Mouse (Mus musculus) frontal cortex, postnatal 10 days (tissue): Measurements from ENCODE around the gene Loxl1.

Experiments
- DNase-seq, 2 experiments: peaks; one replicate each; pipeline ENCODE4 v3.0.0; 2022; ENCODE audit warnings: low spot score in 2 of 2, mixed read lengths in 1 of 2

Gene Loxl1

GRCm38 (mm10) chr9:58312196-58312943 is 616 bp downstream of the Loxl1 start:
- no peak for DNase-seq

DNA sequence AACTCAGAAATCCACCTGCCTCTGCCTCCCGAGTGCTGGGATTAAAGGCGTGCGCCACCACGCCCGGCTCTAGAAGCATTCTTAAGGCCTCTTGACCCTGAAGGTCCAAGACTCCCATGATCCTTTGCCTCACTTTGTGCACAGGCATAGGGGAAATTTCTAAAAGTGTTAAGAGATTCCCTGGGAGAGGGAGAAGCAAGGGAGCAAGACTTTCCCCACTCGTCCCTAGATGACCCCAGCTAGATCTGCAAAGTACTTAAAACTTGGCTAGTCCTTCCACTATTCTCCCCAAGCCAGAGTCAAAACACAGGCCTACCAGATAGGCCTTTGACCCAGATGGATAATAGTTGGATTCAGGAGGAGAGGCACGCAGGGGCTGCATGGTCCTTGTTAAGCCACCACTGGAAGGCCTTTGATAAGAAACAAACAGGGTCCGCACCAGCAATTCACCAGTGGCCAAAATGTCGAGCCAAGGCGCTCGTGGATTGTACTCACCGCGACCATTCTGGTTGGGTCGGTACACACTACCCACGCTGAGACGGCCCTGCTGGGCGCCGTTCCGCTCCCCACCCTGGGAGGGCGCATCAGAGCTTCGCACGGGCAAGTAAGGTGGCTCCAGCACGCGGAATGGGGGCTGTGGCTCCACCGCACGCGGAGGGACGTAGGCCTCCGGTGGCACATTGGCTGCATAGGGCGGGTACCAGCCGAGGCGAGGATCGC is 1.6 kb downstream of the Loxl1 start:
- no peak for DNase-seq

GRCm38 (mm10) chr9:58310043-58310660 is 2.8 kb downstream of the Loxl1 start:
- no peak for DNase-seq

GRCm38 (mm10) chr9:58308395-58308794 is 4.6 kb downstream of the Loxl1 start:
- DNase-seq: peak; percentile 32 to 53

GRCm38 (mm10) chr9:58305686-58306085 is 7.3 kb downstream of the Loxl1 start:
- no peak for DNase-seq

GRCm38 (mm10) chr9:58303599-58304271 is 9.3 kb downstream of the Loxl1 start:
- DNase-seq: no peak

DNA sequence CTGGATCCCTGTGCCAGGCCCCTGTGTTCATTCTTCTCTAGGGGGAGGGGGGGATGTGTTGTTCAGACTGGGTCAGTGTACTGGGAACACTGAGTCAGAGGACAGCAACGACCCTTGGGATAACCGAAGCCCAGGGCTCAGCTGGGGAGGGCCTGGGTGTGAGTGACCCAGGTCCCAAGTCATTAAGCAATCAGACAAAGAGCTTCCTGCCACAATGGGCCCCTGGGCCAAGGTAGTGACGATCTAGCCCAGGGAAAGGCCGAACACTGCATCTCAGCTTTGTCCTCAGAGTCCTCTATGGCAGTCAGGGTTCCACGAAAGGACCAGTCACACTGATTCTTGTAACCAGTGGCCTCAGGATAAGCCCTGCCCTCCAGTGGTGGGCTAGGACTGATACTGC is 9.9 kb downstream of the Loxl1 start:
- no peak for DNase-seq

DNA sequence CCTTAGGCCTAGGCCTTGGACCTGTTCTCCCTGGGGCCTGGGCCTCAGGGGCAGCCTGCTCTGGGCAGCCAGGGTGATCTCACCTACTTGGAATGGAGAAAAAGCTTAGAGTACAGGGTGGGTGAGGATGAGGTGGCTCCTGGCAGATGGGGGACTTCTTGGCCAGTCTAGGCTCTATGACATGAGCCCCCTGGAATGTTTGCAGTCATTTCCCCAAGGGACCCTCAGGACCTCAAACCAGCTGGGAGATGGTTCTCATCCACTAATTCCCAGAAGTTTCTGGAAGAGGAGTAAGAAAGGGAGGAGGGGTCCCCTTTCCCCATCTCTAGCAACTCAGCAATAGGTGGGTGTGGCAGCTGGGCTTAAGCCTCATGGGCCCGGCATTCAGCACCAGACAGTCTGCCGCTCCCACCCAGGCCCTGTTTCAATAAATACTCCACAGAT is 13.6 kb downstream of the Loxl1 start:
- DNase-seq: no peak

DNA sequence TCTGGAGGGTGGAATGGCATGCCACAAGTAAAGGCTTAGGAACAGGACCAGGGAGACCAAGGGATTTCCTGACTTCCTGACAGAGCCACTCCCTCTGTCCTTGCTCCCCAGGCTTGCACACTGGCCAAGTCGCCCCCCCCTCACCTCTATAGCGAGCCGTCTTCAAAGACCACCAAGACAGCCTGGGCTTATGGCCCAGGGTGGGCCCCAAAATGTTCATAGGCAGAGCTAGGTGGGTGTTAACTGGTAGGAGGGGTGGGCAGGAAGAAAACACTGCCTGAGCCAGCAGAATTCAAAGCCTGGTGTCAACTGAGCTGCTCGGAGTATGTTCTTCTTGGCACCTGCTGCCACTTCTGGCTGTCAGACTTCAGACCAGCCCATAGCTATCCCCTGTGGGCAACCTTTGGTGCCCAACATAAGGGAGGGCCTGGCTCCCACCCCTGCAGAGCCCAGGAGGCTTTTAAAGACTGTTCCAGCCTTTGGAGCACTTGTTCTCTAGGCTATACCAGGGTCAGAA is 15.0 kb downstream of the Loxl1 start:
- no peak for DNase-seq

DNA sequence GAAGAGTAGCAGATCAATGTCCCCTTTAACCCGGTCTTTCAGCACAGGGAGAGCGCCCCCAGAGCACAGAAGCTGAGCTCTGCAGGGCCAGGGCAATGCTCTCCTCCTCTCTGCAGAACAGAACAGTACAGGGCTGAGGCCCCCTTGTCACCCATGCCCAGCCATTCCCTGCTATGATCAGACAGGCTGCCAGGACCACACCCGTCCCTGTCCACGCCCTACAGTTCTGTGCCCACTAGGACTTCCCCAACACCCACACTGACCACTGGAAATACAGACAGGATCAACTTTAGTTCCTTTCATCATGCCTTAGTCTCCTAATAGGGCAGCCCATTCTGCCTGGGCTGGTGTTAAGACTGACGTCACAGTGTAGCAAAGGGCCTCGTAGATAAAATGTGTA is 15.9 kb downstream of the Loxl1 start:
- no peak for DNase-seq

GRCm38 (mm10) chr9:58295766-58296361 is 17.1 kb downstream of the Loxl1 start:
- no peak for DNase-seq

DNA sequence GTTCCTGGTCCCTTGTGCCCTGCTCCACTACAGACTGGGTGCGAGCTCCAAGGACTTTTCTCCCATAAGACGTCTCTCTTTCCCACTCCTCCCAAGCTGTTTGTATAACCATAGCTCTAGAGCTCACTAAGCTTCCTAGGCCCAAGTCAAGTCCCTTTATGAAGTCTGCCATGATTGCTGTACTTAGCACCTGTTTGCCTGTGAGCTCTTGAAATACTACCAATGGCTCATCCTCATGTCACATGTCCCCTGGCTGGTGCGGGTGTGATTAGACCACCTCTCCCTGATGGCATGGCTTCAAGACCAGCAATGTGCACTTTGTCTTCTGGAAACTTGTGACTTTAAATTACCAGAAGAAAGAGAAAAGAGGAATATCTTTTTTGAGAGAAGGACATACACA is 17.6 kb downstream of the Loxl1 start:
- DNase-seq: no peak

DNA sequence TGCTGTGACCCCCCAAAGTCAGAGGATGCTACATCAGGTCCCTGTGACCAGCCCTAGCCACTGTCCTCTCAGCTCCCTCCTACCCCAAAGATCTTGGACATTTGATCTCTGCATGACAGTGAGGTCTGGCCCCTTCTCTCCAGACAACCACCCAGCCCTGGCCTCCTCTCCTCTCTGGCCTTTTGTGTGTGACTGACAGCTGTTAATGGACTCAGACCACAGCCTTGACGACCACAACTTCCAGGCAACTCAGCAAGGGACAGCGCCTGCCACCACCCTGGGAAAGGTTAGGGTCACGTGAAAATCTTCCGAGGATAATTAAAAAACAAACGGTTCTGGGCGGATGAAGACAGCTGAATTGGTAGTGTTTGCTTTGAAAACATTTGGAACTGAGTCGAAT is 18.5 kb downstream of the Loxl1 start:
- DNase-seq: no peak

GRCm38 (mm10) chr9:58289901-58290300 is 23.1 kb downstream of the Loxl1 start:
- no peak for DNase-seq

DNA sequence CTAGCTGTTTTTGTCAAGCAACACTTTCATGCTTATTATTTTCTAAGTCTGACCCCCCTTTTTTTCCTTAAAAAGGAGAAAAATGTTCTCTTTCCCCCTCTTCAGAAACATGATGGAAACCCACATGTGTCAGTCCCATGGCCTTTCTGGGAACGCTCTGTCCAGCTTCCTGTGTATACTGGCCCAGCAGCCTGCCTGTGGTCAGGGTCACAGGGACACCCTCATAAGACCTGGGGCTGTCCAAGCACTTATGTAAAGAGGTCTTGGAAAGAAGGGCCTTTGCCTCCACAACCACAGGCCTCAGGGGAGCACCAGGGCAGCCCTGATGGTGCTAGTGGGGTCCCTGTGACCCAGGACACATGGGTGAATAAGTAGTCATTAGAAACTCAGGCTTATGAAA is 23.9 kb downstream of the Loxl1 start:
- no peak for DNase-seq

GRCm38 (mm10) chr9:58283431-58283830 is 29.6 kb downstream of the Loxl1 start:
- no peak for DNase-seq

- DNase-seq: no peak
These were observed 31.4 kb downstream of the Loxl1 start for GRCm38 (mm10) chr9:58281597-58281996.

GRCm38 (mm10) chr9:58280259-58281109 is 32.5 kb downstream of the Loxl1 start:
- peak; percentile 41 to 42 for DNase-seq

GRCm38 (mm10) chr9:58279780-58280179 is 33.2 kb downstream of the Loxl1 start:
- no peak for DNase-seq

DNA sequence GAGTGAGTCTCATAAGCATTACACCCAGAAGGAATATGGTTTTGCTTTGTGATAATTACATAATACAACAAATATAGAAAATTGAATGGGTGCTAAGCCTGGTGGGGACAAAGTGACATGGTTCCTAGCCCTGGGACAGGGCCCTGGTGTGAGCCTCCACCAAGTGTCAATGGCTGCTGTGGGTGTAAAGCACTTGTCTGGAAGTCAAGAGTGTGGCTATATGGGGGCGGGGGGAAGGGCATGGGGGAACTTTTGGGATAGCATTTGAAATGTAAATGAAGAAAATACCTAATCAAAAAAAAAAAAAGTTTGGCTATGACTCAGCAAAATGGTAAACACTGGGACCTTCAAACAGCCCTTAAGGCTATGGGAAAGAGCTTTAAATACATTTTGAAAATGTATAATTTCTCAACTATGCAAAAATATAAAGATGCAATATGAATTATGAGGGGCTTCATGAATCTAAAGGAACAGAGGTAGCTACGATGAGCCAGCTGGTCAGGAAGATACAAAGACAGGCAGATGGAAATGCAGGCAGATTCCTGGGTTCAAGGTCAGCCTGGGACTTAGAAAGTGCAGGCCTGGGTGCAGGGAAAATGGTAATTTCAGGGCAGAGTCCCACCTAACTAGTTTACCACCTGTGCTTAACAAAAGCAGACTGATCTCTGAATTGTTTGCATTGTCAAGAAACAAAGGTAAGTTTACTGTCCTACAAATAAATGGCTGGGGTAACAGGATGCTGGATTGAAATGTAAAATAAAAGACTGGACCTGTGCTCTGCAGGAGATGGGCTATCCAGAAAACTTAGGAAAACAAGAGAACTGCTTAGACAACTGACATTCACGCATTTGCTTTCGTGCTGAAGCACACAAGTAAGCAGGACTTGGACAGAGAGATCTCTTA is 33.9 kb downstream of the Loxl1 start:
- DNase-seq: no peak
